Mouse (Mus musculus) hematopoietic stem cell, adult 5-6 weeks (primary cell): ENCODE measurements around the gene Tango6. TPM values are rescaled to one million over a fixed set of nuclear protein-coding genes. Genes with fewer than 3 reads are reported as not detected.
"Not testable (repeated sequence)": the region's sequence is repeated elsewhere in the genome, so short reads cannot be mapped to it uniquely, and the experiment has no call there.

ENCODE experiments used
- ATAC-seq, 2 experiments: fragments of 125-278 bp in 1 of 2; replicated peaks in 1 of 2; 2 replicates each; pipeline ENCODE4 v1.8.0; 2016 to 2017; ENCODE audit warnings: inconsistent platforms in 2 of 2, mild to moderate bottlenecking in 2 of 2, moderate number of reproducible peaks in 2 of 2, low read depth in 1 of 2, moderate TSS enrichment in 1 of 2; ENCODE audit not compliant: low FRiP score in 2 of 2, poor library complexity in 2 of 2, severe bottlenecking in 2 of 2, insufficient read depth in 1 of 2, low TSS enrichment in 1 of 2
- total RNA-seq: library from RNA; stranded (forward); fragments of 172-1452, 232-1000 nt; gene quantifications from 2 replicates; pipeline ENCODE4 v1.2.3, GENCODE M21; 2017

The Tango6 gene
- total RNA-seq, 1 experiment from 2014 or later: 6.2 TPM

DNA sequence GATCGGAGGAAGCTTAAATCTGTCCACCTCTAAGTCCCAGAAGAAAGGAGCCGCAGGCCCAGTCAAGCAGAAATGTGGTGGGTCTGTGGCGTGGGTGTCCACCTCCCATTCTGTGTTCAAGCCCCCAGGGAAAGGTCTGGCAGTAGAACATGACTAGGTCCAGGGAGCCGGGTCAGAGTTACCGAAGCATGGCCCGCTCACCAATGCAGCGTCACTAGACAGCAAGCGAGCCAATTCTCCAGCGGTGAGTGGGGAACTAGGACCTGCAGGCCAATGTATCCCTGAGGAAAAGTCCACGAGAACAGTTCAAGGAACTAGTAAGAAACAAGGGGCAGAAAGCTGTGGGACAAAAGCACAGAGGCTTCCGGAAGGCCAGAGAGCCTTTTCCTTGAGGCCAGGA is 201.2 kb downstream of the Tango6 start:
- ATAC-seq: not testable (repeated sequence)

DNA sequence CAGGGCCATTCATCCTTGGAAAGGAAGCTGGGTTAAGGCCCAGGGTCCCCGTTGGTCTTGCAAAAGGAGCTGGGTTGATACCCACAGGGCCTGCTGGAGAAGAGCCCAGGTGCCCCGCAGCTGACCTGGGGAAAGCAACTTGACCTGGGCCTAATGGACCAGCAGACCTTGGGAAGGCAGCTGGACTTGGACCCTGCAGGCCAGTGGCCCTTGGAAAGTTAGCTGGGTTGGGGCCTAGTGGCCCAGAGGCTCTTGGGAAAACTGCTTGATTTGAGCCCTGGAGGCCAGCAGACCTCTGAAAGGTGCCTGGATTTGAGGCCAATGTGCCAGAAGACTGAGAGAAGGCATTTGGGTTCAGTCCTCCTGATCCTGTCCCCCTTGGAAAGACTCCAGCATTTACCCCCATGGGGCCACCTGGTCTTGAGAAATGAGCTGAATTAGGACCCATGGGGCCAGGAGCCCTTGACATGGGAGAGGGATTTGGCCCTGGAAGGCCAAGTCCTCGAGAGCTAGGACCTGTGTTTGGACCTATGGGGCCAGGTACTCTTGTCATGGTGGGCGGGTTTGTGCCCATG is 202.0 kb downstream of the Tango6 start:
- not testable (repeated sequence) for ATAC-seq

DNA sequence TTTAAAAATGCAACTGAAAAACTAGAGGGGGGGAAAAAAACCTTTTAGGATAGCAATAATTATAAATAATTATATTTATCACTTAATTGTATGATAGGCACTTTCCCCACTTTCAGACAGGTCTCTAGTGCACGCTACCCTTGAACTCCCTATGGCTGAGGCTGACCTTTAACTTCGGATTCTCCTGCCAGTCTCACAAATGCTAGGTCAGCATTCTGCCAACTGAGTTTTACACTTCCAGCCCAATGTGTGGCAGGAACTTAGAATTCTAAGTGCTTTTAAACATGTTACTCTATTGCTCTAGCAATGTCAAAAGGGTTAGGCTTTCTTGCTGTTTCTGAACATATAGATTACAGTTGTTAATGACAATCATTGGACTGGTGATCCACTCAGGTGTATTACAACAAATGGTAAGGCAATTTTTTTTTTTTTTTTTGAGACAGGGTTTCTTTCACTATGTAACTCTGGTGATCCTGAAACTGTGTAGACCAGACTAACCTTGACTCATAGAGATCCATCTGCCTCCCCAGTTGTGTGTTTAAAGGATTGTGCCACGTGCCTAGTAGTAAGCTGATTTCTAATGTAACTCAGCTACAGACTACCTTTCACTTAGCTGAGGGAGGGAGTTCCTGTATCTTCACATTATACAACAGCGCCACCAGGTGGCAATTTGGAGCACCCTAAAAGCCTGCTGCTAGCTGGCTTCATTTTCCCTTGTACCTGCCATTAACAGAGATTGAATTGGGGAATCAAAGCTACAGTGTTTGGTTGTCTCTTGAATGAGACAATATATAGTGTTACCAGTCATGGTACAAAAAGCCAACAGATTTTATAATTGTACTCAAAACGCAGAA is 204.7 kb downstream of the Tango6 start:
- ATAC-seq: peak; percentile 76 to 80

DNA sequence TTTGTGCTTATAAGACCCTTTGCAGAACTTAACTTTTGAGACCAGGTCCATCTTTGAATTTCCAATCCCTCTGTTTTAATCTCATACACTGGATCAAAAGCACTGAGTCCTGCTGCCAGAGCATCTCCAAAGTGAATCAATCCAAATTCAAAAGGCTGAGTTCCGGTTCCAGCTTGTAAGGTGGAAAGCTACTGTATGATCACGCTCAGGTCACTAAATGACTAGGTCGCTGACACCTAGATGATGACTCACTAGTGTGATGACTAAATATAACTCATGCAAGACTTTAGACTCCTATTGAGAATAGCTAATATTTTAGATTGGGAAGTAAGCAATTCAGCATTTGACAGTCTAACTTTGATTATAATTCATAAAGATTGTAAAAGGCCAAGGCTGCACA is 205.9 kb downstream of the Tango6 start:
- no peak for ATAC-seq

DNA sequence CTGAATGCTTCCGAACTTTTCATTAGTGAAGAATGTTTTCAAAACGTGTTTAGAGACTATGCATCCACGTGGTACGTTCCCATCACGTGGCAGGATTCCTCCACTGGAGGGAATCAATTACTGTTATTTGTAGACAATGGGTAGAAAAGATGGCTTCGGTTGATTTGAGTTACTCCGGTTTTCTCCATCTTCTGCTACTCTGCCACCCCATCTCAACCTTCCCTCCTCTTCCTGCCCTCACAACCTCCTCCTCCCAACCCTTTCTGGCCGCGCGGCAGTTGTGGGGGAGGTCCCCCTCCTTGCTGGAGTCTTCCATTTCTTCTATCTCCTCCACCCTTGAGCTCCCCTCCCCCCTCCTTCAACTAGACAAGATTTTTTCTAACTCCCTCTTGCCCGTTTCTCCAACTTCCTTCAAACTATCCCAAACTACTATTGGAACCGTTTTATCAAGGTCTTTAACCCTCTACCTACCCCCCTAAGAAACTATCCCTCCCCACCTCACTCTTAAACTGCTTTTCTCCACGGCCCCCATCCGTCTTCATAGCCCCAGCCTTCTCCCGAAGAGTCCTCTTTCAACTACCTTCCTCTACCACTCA is 209.4 kb downstream of the Tango6 start:
- ATAC-seq: peak; percentile 23 to 32; a peak in 2 of 4 replicates

DNA sequence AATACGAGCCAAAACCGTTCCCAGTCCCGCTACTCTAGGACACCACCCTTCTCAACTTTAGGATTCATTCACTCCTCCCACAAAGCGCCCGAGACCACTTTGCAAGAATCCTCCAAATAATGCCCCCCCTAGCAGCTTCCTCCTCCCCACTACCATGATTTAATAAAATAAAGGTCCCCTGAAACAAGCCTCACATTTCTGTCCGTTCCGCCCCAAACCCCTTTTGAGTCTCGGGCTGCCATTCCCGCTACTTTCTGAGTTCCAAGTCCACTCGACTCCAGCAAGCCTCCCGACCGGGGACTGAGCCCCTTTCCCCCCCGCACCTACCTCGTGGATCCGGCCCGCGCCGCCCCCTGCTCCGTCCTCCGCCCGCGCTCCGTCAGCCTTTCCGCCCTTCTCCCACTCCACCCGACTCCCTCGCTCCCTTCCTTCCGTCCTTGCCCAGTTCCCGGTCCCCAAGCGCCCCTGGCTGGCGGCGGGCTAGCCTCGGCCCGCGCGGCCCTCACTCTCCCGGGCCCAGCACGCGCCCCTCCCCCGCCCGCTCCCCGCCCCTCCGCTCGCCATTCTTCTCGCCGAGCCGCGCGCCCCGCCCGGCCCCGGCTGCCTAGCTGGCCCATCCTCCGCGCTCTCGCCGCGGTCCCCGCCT is 210.1 kb downstream of the Tango6 start:
- peak; percentile 19 to 61; a peak in 3 of 4 replicates for ATAC-seq

DNA sequence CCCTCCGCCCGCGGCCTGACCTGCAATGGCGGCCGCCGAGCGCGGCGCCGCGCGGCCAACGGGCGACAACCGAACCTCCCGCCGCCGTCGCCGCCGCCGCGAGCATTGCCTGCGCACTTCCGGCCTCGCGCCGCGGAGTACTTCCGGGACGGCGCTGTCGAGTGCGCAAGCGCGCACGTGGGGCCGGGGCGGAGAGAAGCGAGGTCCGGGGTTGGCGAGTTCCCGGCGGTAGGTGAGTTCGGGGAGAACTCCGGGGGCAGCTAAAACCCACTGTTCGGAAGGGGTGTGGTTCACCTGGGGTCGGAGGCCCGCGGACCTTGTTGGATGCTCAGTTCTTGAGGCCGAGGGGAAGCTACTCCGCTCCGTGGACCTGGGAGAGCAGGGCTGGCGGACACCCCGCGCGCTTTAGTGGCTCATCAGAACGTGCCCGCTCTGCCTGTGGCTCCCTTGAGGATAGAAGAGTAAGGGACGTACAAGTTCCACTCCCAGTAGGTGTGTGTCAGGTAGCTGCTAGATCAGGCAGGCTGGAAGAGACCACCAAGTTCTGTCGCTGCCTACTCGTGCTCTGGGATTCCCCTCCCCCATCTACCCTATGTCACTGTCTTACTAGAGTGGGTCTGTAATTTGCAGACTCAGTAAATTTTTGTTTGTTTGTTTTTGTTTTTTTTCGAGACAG is 210.8 kb downstream of the Tango6 start, which contains the start of gene Utp4:
TSS of gene Utp4 (plus strand) at position 156 of the 676 bp plus-strand sequence.
- ATAC-seq: peak; percentile 80 to 87

DNA sequence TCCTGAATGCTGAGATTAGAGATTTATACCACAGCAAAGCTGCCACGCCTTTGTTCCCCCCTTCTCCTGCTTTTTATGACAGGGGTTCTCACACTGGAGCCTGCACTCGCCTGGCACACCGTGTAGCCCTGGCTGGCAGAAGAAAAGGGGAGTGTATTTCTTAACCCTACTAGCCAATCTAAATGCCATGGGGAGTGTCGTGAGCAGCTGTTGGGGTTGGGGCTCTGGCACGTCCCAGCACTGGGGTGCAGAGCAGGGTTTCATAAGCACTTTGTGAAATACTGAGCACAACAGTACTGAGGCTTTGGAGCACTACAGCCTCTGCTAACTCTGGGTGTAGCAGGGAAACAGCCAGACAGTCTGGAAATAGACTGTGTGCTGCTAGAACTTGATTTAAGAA is 216.6 kb downstream of the Tango6 start:
- ATAC-seq: no peak

Other genes starting within 250 kb of the Tango6 start
- not detected in 2 replicates for gene 6030452D12Rik, start 182.5 kb upstream of the Tango6 start, total RNA-seq
- not detected in 2 replicates for gene Cdh3, start 172.2 kb upstream of the Tango6 start, total RNA-seq
- gene Gm10073, start 109.6 kb upstream of the Tango6 start, total RNA-seq: 11.4 and 20.0 TPM in 2 replicates
- gene Cdh1, start 79.7 kb upstream of the Tango6 start, total RNA-seq: 0.60 and 0.88 TPM in 2 replicates
- not detected in 2 replicates for gene Has3, start 187.2 kb downstream of the Tango6 start, total RNA-seq
- gene Utp4, start 210.6 kb downstream of the Tango6 start, total RNA-seq: 30.8 and 37.9 TPM in 2 replicates